In the genomic region with DNA sequence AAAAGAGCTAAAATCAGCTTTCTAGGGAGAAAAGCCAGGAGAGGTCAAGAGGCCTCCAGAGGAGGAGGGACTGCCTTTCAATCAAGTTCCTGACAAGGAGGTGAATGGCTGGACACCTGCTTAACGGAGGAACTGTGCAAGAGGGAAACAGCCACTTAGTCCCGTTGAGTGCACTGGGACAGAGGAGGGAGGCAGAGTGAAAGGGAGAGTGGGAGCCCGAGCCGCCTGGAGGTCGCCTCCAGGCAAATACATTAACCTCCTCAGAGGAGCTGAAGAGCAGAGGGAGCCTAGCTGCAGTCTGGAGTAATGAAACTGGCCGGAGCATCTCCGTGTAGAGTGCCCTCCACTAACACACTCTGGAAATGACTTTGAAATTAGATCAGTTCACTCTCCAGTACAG, we compare ENCODE assay signal across 17 mouse cellular contexts.
DNase-seq lines count a peak whose midpoint lies in the region; ATAC-seq and TF ChIP-seq lines count a peak whose summit lies in the region.
"Had no signal": no experiment of that assay in that cellular context is flagged by ENCODE, and none has a peak within 500 bp of the region (broad histone marks: within the 10 kb centered on the region; RNA-seq: fewer than 3 reads in every experiment).

No protein-coding gene starts in this region.

- peak; percentile 5 for DNase-seq in lung, embryonic 14.5 days
- DNase-seq in lung, postnatal 10 days, result no peak
- DNase-seq in forebrain, embryonic 11.5 days (ENCODE audit: low spot score), result peak; percentile 66
- DNase-seq in limb, embryonic 10.5 days (ENCODE audit: low spot score), result peak; percentile 32
- no peak for DNase-seq in spleen, postnatal 4 days (ENCODE audit: low spot score in 2 of 2)
- DNase-seq in right cerebral cortex, postnatal 36 days (ENCODE audit: low spot score in 2 of 2), result no peak
- no peak for DNase-seq in cerebellum, adult 2 months
- DNase-seq: cerebellum, adult 8-10 months; gastrocnemius, postnatal 14 days; heart, postnatal 14 days; kidney, postnatal 4 days; right cerebral cortex, adult 18-20 months had no signal

- no peak for TF ChIP-seq POLR2A in cerebellum, adult 2 months (IDR thresholded peaks at IDR 0.05; ENCODE audit: borderline replicate concordance, insufficient read depth, low read length)

- H3K27ac ChIP-seq in lung, embryonic 14.5 days (ENCODE audit: low read depth), result no peak overlapping the region
- 0 out of 2 replicates have a peak overlapping the region, but pooled peaks have one; percentile 12 for H3K27ac ChIP-seq in forebrain, embryonic 11.5 days (ENCODE audit: low read depth, low read length)
- H3K27ac ChIP-seq in limb, embryonic 10.5 days, result no peak overlapping the region
- no peak overlapping the region for H3K27ac ChIP-seq in neural tube, embryonic 13.5 days (replicated peaks)
- no peak overlapping the region for H3K27ac ChIP-seq in cerebellum, adult 2 months (ENCODE audit: insufficient read depth, low read length)
- H3K27ac ChIP-seq: embryonic facial prominence, embryonic 15.5 days; liver, embryonic 15.5 days had no signal

- no peak overlapping the region for H3K4me2 ChIP-seq in lung, embryonic 14.5 days
- 0 out of 2 replicates have a peak overlapping the region, but pooled peaks have one; percentile 29 for H3K4me2 ChIP-seq in forebrain, embryonic 11.5 days (ENCODE audit: low read depth, low read length, severe bottlenecking)
- H3K4me2 ChIP-seq in neural tube, embryonic 13.5 days, result no peak overlapping the region
- H3K4me2 ChIP-seq: embryonic facial prominence, embryonic 15.5 days; liver, embryonic 15.5 days had no signal

- H3K9ac ChIP-seq in lung, embryonic 14.5 days, result no peak overlapping the region
- no peak overlapping the region for H3K9ac ChIP-seq in forebrain, embryonic 11.5 days (ENCODE audit: low read length)
- H3K9ac ChIP-seq in neural tube, embryonic 13.5 days, result no peak overlapping the region
- H3K9ac ChIP-seq: embryonic facial prominence, embryonic 15.5 days; liver, embryonic 15.5 days had no signal

- 3% methylated on average over 7 of the region's 7 CpGs for WGBS in lung, embryonic 14.5 days
- 2% methylated on average over 7 of the region's 7 CpGs for WGBS in forebrain, embryonic 11.5 days
- 4% methylated on average over 7 of the region's 7 CpGs for WGBS in limb, embryonic 10.5 days
- under 1% methylated on average over 7 of the region's 7 CpGs for WGBS in neural tube, embryonic 13.5 days
- WGBS in cerebellum, adult 2 months, result 41% methylated on average over 7 of the region's 7 CpGs

- TF ChIP-seq CTCF in lung, embryonic 14.5 days (IDR thresholded peaks at IDR 0.05; ENCODE audit: low read depth), result no peak
- no peak for TF ChIP-seq CTCF in cerebellum, adult 2 months (IDR thresholded peaks at IDR 0.05; ENCODE audit: borderline replicate concordance, insufficient read depth, low read depth, low read length)

- H3K27me3 ChIP-seq in lung, embryonic 14.5 days (ENCODE audit: insufficient read depth, low read length), result no peaks in the 10 kb centered on the region
- H3K27me3 ChIP-seq in forebrain, embryonic 11.5 days (ENCODE audit: control insufficient read depth, insufficient read depth, low read length), result no peaks in the 10 kb centered on the region
- H3K27me3 ChIP-seq in limb, embryonic 10.5 days (ENCODE audit: low read depth, poor library complexity, severe bottlenecking), result no peaks in the 10 kb centered on the region
- no peaks in the 10 kb centered on the region; the same call in 1 of the 2 replicates for H3K27me3 ChIP-seq in neural tube, embryonic 13.5 days
- no peaks in the 10 kb centered on the region for H3K27me3 ChIP-seq in cerebellum, adult 2 months (ENCODE audit: control insufficient read depth, insufficient read depth, low read length)
- H3K27me3 ChIP-seq: embryonic facial prominence, embryonic 15.5 days; liver, embryonic 15.5 days had no signal

- no peaks in the 10 kb centered on the region for H3K9me3 ChIP-seq in lung, embryonic 14.5 days (ENCODE audit: low read depth, low read length)
- H3K9me3 ChIP-seq in forebrain, embryonic 11.5 days (ENCODE audit: control insufficient read depth, low read length), result no peaks in the 10 kb centered on the region
- H3K9me3 ChIP-seq in limb, embryonic 10.5 days (replicated peaks), result no peaks in the 10 kb centered on the region
- H3K9me3 ChIP-seq in neural tube, embryonic 13.5 days, result no peaks in the 10 kb centered on the region
- H3K9me3 ChIP-seq: embryonic facial prominence, embryonic 15.5 days; liver, embryonic 15.5 days had no signal

- ATAC-seq in lung, embryonic 14.5 days (ENCODE audit: insufficient read depth), result 0 out of 2 replicates have a peak, but pooled peaks have one; percentile 24
- peak; percentile 89 for ATAC-seq in forebrain, embryonic 11.5 days (replicated peaks; ENCODE audit: low FRiP score)
- peak; percentile 59; the same call in 1 of the 2 replicates for ATAC-seq in neural tube, embryonic 13.5 days (ENCODE audit: low read depth)
- ATAC-seq: CD4-positive, CD25-positive, alpha-beta regulatory T cell, adult 4 months; Patski had no signal

- no peak overlapping the region for H3K4me3 ChIP-seq in lung, embryonic 14.5 days (ENCODE audit: low read depth, low read length)
- H3K4me3 ChIP-seq in forebrain, embryonic 11.5 days (ENCODE audit: low read depth, low read length), result no peak overlapping the region
- no peak overlapping the region for H3K4me3 ChIP-seq in limb, embryonic 10.5 days
- H3K4me3 ChIP-seq in neural tube, embryonic 13.5 days, result no peak overlapping the region
- H3K4me3 ChIP-seq in cerebellum, adult 2 months (replicated peaks; ENCODE audit: insufficient read depth, low read depth, low read length), result no peak overlapping the region
- H3K4me3 ChIP-seq: embryonic facial prominence, embryonic 15.5 days; liver, embryonic 15.5 days had no signal

- H3K36me3 ChIP-seq in lung, embryonic 14.5 days (ENCODE audit: insufficient read depth), result no peaks in the 10 kb centered on the region
- no peaks in the 10 kb centered on the region for H3K36me3 ChIP-seq in forebrain, embryonic 11.5 days (ENCODE audit: control insufficient read depth, insufficient read depth, low read length)
- H3K36me3 ChIP-seq in limb, embryonic 10.5 days, result no peaks in the 10 kb centered on the region
- H3K36me3 ChIP-seq in neural tube, embryonic 13.5 days, result no peaks in the 10 kb centered on the region
- H3K36me3 ChIP-seq: embryonic facial prominence, embryonic 15.5 days; liver, embryonic 15.5 days had no signal

- no peaks in the 10 kb centered on the region for H3K4me1 ChIP-seq in lung, embryonic 14.5 days (ENCODE audit: insufficient read depth)
- H3K4me1 ChIP-seq in forebrain, embryonic 11.5 days (replicated peaks; ENCODE audit: control insufficient read depth, insufficient read depth, low read length), result peaks cover 7% of the 10 kb centered on the region; the same call in 1 of the 2 replicates
- H3K4me1 ChIP-seq in limb, embryonic 10.5 days, result peaks cover 7% of the 10 kb centered on the region; the same call in 1 of the 2 replicates
- peaks cover 5% of the 10 kb centered on the region; the same call in 1 of the 2 replicates for H3K4me1 ChIP-seq in neural tube, embryonic 13.5 days (replicated peaks)
- H3K4me1 ChIP-seq in cerebellum, adult 2 months (ENCODE audit: control insufficient read depth, insufficient read depth, low read length), result peaks cover 3% of the 10 kb centered on the region; the same call in 1 of the 2 replicates
- H3K4me1 ChIP-seq: embryonic facial prominence, embryonic 15.5 days; liver, embryonic 15.5 days had no signal

Comparison
In these comparisons a context has a peak if more than half of its experiments do, and no peak if none do; other contexts are left out.
1. DNase-seq: peak in lung, embryonic 14.5 days (single experiment), forebrain, embryonic 11.5 days (single experiment) and limb, embryonic 10.5 days (single experiment); none in lung, postnatal 10 days (single experiment), spleen, postnatal 4 days (0 of 2), right cerebral cortex, postnatal 36 days (0 of 2) and cerebellum, adult 2 months (0 of 2).
2. ATAC-seq: peak in every context shown above with its lines; median percentile 89 in forebrain, embryonic 11.5 days; 59 in neural tube, embryonic 13.5 days; 24 in lung, embryonic 14.5 days.